Mouse (Mus musculus): ENCODE results near the gene Usp15.
A peak's percentile ranks its signal among the peaks of the same experiment; 100 is the strongest.

The Usp15 gene

DNA sequence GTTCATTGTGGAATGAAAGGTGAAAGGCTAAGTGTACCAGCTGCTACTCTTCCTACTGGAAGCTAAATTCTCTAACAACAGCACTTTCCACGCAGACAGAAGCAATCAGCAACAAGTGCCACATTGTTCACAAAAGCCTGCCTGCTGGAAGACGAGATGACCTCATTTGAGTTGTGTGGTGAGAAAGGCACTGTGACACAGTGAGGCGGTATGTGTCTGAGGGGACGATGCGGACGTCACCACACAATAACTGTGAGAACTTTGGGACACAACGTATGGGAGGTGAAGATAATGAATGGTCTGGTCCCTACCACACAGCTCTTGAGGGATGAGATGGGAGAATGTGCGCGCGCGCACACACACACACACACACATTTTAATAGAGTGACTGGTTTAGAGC is 86.2 kb downstream of the Usp15 start:
- DNase-seq (ENCODE audit: extremely low read depth, low read depth, low spot score), result no peak

DNA sequence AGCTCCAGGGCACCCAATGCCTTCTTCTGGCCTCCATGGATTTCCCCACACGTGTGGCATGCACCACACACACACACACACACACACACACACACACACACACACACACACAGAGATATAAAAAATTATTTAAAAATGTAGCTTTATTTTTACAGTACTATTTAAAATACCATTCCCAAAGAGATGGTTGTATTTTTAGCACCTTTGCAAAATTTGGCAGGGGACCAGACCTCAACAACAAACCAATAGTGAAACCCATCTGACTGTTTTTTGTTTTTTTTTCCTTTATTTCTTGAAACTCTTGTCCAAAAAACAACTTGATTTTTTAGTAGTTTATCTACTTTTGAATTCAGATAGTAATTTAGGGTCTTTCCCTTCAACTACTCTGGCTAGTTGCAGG is 88.3 kb downstream of the Usp15 start:
- DNase-seq (ENCODE audit: extremely low read depth, low read depth, low spot score), result no peak

DNA sequence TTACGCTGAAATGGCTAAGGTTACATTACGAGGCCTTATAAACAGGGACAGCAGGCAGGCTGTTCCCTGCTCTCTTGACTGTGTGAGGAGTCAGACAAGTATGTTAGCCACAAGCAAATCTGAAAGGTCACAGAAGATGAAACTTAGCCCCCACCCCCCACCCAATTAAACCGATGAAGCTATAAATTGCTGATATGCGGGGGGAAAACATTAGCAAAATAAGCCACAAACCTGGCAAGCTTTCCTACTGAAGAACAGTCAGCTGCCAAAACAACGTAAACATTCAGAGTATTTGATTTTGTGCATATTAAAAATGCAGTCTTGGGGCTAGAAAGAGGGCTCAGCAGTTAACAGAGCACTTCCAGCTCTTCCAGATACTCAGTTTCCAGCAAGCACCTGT is 88.7 kb downstream of the Usp15 start:
- no peak for DNase-seq (ENCODE audit: extremely low read depth, low read depth, low spot score)

DNA sequence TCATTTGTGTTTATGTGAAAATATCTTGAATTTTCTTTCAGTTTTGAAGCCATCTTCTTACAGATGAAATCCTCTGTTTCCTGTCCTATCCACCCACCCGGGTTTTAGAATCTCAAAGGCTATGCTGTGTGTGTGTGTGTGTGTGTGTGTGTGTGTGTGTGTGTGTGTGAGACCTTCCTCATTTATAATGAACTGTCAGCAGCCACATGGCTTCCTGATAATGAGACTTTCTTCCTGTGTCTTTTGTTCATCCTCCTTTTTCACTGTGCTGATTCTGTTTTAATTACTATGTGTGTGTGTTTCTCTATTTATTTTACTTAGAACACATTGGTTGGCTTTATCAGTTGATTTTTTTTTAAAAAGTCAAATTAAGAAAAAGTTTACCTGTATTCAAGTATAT is 95.5 kb downstream of the Usp15 start:
- no peak for DNase-seq (ENCODE audit: extremely low read depth, low read depth, low spot score)

DNA sequence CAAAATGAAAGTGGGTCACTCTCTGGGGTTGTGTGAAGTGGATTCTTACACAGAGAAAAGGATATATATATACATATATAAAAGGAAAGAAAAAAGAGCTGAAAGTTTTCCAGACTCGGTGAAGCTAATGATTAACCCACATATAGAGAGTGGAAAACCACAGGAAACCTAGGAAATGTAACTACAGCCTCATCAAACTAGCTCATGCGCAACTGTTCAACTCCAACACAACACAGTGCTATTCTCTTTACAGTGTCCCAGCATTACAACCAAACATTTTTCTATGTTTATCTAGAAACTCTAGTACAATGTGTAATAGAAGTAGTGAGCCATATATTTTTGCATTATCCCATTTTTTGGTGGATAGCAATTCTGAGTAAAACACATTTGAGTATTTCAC is 96.2 kb downstream of the Usp15 start:
- no peak for DNase-seq (ENCODE audit: extremely low read depth, low read depth, low spot score)

DNA sequence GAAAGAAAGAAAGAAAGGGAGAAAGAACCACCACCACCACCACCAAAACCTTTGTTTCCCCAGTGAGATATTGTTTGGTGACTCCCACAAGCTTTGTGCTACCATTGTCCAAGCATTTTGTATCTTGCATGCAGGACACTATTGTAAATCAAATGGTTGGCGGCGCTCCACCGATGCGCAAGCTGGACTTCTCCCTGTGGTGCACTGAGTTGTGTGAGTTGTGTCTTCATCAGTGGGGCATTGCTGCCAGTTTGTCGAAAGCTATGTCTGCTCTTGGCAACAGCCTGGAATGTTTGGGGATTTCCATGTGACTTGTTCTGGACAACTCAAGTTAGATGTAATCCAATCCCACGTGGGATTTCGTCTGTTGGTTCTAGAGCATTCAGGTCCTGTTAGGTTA is 102.3 kb downstream of the Usp15 start:
- DNase-seq (ENCODE audit: extremely low read depth, low read depth, low spot score), result no peak

GRCm38 (mm10) chr10:123092577-123092976 is 104.2 kb downstream of the Usp15 start:
- DNase-seq (ENCODE audit: extremely low read depth, low read depth, low spot score), result no peak

DNA sequence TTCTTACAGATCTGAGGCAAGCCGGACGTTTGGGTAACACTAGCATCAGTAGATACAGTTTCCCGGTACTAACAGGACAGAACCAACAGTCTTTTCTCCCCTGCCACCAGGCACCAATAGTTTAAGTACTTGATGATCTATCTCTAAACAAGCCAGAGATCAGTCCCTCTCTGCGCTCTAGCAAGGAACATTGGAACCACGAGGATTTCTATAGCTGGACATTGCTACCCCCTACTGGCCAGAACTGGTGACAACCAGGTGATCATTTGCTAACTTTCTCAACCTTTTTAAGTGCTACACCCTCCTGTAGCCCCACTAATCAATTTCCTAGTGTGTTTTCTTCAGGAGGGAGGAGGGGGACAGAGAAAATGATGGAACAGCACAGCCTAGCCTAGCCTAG is 105.1 kb downstream of the Usp15 start:
- DNase-seq (ENCODE audit: extremely low read depth, low read depth, low spot score), result no peak

DNA sequence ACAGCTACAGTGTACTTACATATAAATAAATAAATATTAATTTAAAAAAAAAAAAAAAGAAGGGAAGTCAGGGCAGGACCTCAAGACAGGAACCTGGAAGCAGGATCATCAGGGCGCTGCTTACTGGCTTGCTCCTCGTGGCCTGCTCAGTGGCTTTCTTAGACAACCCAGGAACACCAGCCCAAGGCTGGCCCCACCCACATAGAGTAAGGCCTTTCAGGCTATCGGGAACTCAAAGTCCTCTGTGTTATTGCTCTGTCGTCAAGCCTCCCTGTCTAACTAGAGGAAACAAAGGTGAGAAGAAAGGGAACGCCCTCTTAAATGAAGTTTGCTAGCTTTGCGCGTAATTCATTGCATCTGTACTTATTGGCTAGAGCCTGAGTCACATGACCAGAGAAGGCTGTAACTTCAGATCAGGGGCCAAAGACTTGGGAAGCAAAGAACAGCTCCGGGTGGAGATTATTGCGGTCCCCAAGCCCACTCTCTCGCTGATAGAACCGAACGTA is 107.3 kb downstream of the Usp15 start:
- DNase-seq (ENCODE audit: extremely low read depth, low read depth, low spot score), result no peak

- DNase-seq (ENCODE audit: extremely low read depth, low read depth, low spot score), result no peak
Measured at GRCm38 (mm10) chr10:123086847-123087246, 109.9 kb downstream of the Usp15 start.

GRCm38 (mm10) chr10:123084900-123085641 is 111.7 kb downstream of the Usp15 start:
- DNase-seq (ENCODE audit: extremely low read depth, low read depth, low spot score), result no peak

DNA sequence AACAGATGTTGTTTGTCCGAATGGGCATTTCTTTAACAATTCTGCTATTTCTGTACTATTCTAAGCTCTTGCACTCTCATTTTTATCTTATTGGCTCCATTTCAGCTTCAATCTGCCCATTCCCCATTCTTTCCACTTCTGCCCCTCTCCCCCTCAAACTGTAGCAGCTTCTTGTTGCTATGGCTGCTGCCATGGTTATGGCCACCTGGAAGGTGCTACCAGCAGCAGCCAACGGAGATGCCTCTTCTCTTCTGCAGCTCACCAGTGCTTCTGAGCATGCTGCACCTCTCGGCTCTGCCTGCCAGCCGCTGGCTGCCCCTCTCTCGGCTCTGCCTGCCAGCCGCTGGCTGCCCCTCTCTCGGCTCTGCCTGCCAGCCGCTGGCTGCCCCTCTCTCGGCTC is 112.5 kb downstream of the Usp15 start:
- no peak for DNase-seq (ENCODE audit: extremely low read depth, low read depth, low spot score)

DNA sequence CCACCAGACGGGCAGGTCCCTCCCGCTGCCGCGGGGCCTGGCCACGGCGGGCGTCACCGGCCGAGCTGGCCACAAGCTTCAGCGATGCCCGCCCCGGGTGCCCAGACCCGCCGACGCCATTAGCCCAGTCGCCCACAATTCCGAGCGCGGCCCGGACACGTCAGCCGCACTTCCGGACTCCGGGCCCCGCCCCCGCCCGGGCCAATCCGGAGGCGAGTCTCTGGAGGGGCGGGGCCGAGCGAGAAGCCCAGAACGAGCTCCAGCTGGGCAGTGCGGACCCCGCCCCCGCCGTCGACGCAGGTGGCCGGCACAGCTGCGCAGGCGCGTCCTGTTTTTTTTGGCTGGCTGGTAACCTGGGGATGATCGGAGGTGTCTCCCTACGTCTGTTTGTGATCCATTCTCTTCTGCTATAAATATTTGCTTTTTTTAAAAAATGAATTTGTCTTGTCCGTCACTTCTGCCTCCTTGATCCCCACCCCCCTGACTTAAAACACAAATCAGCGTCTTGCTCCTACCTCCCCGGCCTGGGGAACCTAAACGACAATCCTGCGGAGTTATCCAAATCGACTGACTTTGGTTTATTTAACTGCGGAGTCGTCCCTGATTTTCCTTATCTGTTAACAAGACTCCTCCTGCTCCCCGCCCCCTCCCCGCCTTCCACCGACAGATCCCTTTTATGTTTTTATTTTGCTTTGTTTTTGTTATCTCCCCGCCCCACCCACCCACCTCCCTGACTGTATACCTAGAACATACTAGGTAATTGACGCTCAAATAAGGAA is 120.4 kb downstream of the Usp15 start, which contains the start of gene Mon2:
TSS of gene Mon2 (minus strand) at position 261 of the 779 bp plus-strand sequence.
- DNase-seq (ENCODE audit: extremely low read depth, low read depth, low spot score), result no peak

DNA sequence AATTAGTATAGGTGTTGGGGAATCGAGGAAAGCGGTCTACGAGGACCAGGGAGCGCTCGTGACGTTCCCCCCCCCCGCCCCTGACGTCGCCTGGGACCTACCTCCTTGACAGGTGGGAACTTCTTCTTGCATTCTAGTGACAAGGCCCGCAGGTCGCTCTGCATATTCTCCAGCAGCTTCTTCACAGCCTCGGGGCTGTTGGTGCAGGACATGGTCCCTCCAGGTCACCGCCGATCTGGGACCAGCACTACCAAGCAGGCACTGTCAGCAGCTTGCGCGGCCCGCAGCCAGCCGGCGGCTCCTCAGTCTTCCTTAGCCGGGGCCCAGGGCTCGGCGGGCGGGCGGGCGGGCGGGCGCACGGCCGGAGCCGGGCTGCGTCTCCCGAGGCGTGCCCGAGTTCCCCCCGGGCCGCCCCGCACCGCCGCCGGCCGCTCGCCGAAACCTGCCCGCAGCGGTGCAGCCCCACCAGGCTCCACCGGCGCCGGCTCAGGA is 121.0 kb downstream of the Usp15 start:
- DNase-seq (ENCODE audit: extremely low read depth, low read depth, low spot score), result no peak

DNA sequence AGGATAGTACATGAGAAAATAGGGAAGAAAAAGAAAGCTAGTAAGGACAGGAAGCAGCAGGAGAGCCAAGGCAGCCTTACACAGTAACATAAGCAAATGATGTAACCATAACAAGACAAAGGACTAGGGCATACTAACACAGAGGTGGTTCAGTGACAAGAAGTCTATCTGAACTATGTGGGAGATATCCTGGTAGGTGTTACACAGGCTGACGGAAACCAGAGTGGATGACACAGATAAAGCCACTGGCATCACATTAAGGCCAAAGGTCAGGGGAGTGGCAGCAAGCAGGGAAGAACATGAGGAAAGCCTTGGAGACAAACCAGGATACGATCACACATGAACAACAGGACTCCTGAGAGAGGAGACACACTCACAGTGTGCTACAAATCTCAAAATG is 124.8 kb downstream of the Usp15 start:
- DNase-seq (ENCODE audit: extremely low read depth, low read depth, low spot score), result peak; percentile 37

- no peak for DNase-seq (ENCODE audit: extremely low read depth, low read depth, low spot score)
Measured at GRCm38 (mm10) chr10:123063021-123063420, 133.8 kb downstream of the Usp15 start.

DNA sequence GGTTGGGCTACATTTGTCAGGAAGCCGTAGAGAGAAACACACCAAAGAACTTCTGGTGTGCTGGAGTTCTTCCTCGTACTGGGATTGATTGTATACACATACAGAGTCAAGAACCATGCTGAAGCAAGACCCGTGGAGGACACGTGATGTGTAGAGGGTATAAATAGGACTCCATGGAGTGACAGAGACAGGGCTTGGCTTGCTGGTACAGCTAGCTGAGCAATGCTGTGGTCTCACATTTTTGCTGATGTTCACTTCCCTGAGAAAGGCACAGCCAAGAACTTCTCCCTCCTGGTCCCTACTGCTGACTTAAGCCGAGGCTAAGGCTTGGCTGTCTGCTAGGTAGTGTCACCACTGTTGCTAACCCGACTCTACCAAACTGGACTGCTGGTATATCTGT is 136.0 kb downstream of the Usp15 start:
- no peak for DNase-seq (ENCODE audit: extremely low read depth, low read depth, low spot score)

DNA sequence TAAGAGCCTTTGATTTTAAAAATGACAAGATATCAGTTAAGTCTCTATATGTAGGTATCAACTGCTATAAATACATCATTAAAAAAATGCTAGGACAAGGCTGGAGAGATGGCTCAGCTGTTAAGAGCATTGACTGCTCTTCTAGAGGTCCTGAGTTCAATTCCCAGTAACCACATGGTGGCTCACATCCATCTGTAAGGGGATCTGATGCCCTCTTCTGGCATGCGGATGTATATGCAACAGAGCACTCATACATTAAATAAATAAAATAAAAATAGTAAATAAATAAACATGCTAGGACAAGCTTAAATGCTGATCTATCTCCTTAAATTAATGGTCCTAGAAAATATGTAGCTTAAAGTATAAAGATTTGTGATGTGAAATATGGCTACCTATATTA is 139.7 kb downstream of the Usp15 start:
- DNase-seq (ENCODE audit: extremely low read depth, low read depth, low spot score), result no peak

- DNase-seq (ENCODE audit: extremely low read depth, low read depth, low spot score), result no peak
Measured at GRCm38 (mm10) chr10:123056463-123056862, 140.3 kb downstream of the Usp15 start.

DNA sequence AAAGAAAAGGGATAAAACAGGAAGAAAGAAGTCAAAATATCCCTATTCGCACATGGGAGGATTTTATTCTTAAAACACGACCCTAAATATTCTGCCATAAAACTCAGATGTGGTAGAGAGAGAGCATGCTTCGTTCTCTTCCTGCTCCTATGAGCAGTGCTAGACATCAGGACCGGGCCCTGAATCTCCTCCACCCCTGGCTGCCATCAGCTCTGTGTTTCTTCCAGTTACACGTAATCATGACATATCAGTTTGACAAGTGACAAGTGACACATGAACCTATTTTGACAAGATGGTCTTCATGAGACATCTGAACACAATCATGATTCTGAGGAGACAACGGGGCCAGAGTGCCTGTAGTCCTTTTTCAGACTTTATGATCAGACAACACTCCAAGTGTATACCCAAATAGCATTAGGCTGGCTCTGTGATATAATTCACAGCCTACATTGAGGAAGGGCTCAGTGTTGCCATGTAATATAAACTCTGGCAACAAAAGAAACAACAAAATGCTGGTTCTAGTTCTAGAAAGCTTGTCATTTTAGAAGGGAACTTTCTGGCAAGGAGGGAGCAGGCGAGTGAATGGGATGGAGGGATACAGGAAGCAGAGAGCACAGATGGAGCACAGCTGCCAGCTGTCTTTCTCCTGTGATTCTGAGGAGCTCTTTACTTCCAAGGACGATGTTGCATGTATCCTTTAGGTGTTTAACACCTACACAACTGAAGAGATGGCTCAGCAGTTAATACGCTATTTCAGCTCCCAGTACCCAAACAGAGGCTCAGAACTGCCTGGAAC is 141.4 kb downstream of the Usp15 start:
- DNase-seq (ENCODE audit: extremely low read depth, low read depth, low spot score), result no peak

Measured in fat pad, adult 2 months (tissue).